In genomic region chr11:65408621-65409020, GRCm38 (mm10) we compare ENCODE assay signal across 18 mouse cellular contexts.
A peak's percentile ranks its signal among the peaks of the same experiment; 100 is the strongest.
DNase-seq lines count a peak whose midpoint lies in the region; ATAC-seq and TF ChIP-seq lines count a peak whose summit lies in the region.
"Had no signal": no experiment of that assay in that cellular context is flagged by ENCODE, and none has a peak within 500 bp of the region (broad histone marks: within the 10 kb centered on the region; RNA-seq: fewer than 3 reads in every experiment).

No protein-coding gene starts in this region.

- no peaks in the 10 kb centered on the region for H3K4me1 ChIP-seq in forebrain, postnatal 0 days (ENCODE audit: insufficient read depth)
- no peaks in the 10 kb centered on the region for H3K4me1 ChIP-seq in forebrain, embryonic 16.5 days (replicated peaks; ENCODE audit: control insufficient read depth, insufficient read depth, low read length)
- H3K4me1 ChIP-seq: limb, embryonic 13.5 days; midbrain, embryonic 12.5 days; stomach, embryonic 15.5 days had no signal

- no peak for TF ChIP-seq CTCF in forebrain, postnatal 0 days (IDR thresholded peaks at IDR 0.05; ENCODE audit: low read depth)

- H3K36me3 ChIP-seq in forebrain, postnatal 0 days (ENCODE audit: insufficient read depth), result no peaks in the 10 kb centered on the region
- no peaks in the 10 kb centered on the region for H3K36me3 ChIP-seq in forebrain, embryonic 16.5 days (ENCODE audit: control insufficient read depth, insufficient read depth)
- H3K36me3 ChIP-seq: G1E; limb, embryonic 13.5 days; midbrain, embryonic 12.5 days; stomach, embryonic 15.5 days had no signal

- H3K4me2 ChIP-seq in forebrain, postnatal 0 days (ENCODE audit: low read depth), result no peak overlapping the region
- no peak overlapping the region for H3K4me2 ChIP-seq in forebrain, embryonic 16.5 days (ENCODE audit: low read length)
- H3K4me2 ChIP-seq: hindbrain, embryonic 14.5 days; limb, embryonic 13.5 days; midbrain, embryonic 12.5 days; stomach, embryonic 15.5 days had no signal

- peak; percentile 56 for DNase-seq in forebrain, postnatal 0 days
- peak; percentile 26 to 44 for DNase-seq in right cerebral cortex, adult 2 months (ENCODE audit: low spot score in 2 of 2)
- DNase-seq in right cerebral cortex, postnatal 14 days, result no peak
- DNase-seq in left cerebral cortex, adult 11 months (ENCODE audit: low spot score), result peak; percentile 17
- peak; percentile 60 for DNase-seq in telencephalon, adult 2 months (ENCODE audit: low read depth, low spot score)
- no peak for DNase-seq in adrenal gland, postnatal 10 days
- no peak for DNase-seq in spleen, postnatal 14 days (ENCODE audit: low spot score in 2 of 2)
- DNase-seq: adrenal gland, postnatal 14 days; kidney, adult 18-20 months; kidney, postnatal 4 days; thymus, postnatal 14 days had no signal

- no peaks in the 10 kb centered on the region for H3K27me3 ChIP-seq in forebrain, postnatal 0 days (ENCODE audit: insufficient read depth, low read length)
- H3K27me3 ChIP-seq in forebrain, embryonic 16.5 days (replicated peaks; ENCODE audit: control insufficient read depth, insufficient read depth, low read length), result no peaks in the 10 kb centered on the region
- H3K27me3 ChIP-seq: limb, embryonic 13.5 days; midbrain, embryonic 12.5 days; stomach, embryonic 15.5 days had no signal

- H3K4me3 ChIP-seq in forebrain, postnatal 0 days (ENCODE audit: low read depth, low read length), result no peak overlapping the region
- H3K4me3 ChIP-seq in forebrain, embryonic 16.5 days (replicated peaks; ENCODE audit: low read length), result no peak overlapping the region
- H3K4me3 ChIP-seq: erythroblast, embryonic 14.5 days; limb, embryonic 13.5 days; midbrain, embryonic 12.5 days; stomach, embryonic 15.5 days had no signal

- H3K9ac ChIP-seq in forebrain, postnatal 0 days, result no peak overlapping the region
- H3K9ac ChIP-seq in forebrain, embryonic 16.5 days (replicated peaks; ENCODE audit: low read depth, low read length), result no peak overlapping the region
- H3K9ac ChIP-seq: hindbrain, embryonic 14.5 days; limb, embryonic 13.5 days; midbrain, embryonic 12.5 days; stomach, embryonic 15.5 days had no signal

- no peak for ATAC-seq in forebrain, postnatal 0 days
- ATAC-seq in forebrain, embryonic 16.5 days, result no peak; the same call in 1 of the 2 replicates

- H3K27ac ChIP-seq in forebrain, postnatal 0 days (ENCODE audit: low read depth, low read length), result no peak overlapping the region
- no peak overlapping the region for H3K27ac ChIP-seq in forebrain, embryonic 16.5 days (ENCODE audit: low read length)
- H3K27ac ChIP-seq: hindbrain, embryonic 14.5 days; limb, embryonic 13.5 days; midbrain, embryonic 12.5 days; stomach, embryonic 15.5 days had no signal

- WGBS in forebrain, postnatal 0 days, result 38% methylated on average over 1 of the region's 1 CpGs
- WGBS in forebrain, embryonic 16.5 days, result 50% methylated on average over 1 of the region's 1 CpGs

- H3K9me3 ChIP-seq in forebrain, postnatal 0 days (ENCODE audit: low read length), result 0 out of 2 replicates have a peak, but pooled peaks cover 3% of the 10 kb centered on the region
- H3K9me3 ChIP-seq in forebrain, embryonic 16.5 days (ENCODE audit: control insufficient read depth, low read length), result no peaks in the 10 kb centered on the region
- H3K9me3 ChIP-seq: G1E; limb, embryonic 13.5 days; midbrain, embryonic 12.5 days; stomach, embryonic 15.5 days had no signal

Comparison
In these comparisons a context has a peak if more than half of its experiments do, and no peak if none do; other contexts are left out.
1. DNase-seq: peak in forebrain, postnatal 0 days (single experiment), right cerebral cortex, adult 2 months (2 of 2), left cerebral cortex, adult 11 months (single experiment) and telencephalon, adult 2 months (single experiment); none in right cerebral cortex, postnatal 14 days (single experiment), adrenal gland, postnatal 10 days (single experiment) and spleen, postnatal 14 days (0 of 2).